Mouse (Mus musculus) intestine, embryonic 16.5 days (tissue): ENCODE measurements at regions not wholly inside any gene's neighbourhood (a gene's known extent, or its start where the extent isn't known, plus 50 kb on each side); places are given as distances from the start of the nearest gene placed in this dataset.

Experiments used
- ATAC-seq: fragments of 200-750 bp; cut with Nextera tagmentation; 2 replicates; pipeline ENCODE4 v1.8.0; 2017; ENCODE audit warnings: moderate TSS enrichment, moderate library complexity
- H3K27ac ChIP-seq: fragments of 300-500 bp; sonication (generic); 2 replicates; pipeline ENCODE4 v1.5.1; 2014; ENCODE audit warnings: mild to moderate bottlenecking, low read length
- H3K27me3 ChIP-seq: fragments of 300-500 bp; sonication (generic); replicated peaks from 2 replicates; pipeline ENCODE4 v1.6.1; 2014; ENCODE audit warnings: low read length, control low read depth, mixed read lengths; ENCODE audit not compliant: control insufficient read depth, insufficient read depth
- H3K36me3 ChIP-seq: fragments of 300-500 bp; sonication (generic); 2 replicates; pipeline ENCODE4 v1.6.1; 2014; ENCODE audit warnings: low read length, control low read depth; ENCODE audit not compliant: control insufficient read depth, insufficient read depth
- H3K4me1 ChIP-seq: fragments of 300-500 bp; sonication (generic); 2 replicates; pipeline ENCODE4 v1.6.1; 2014; ENCODE audit warnings: low read length, control low read depth, mixed read lengths; ENCODE audit not compliant: control insufficient read depth, insufficient read depth
- H3K4me2 ChIP-seq: fragments of 300-500 bp; sonication (generic); 2 replicates; pipeline ENCODE4 v1.6.1; 2014; ENCODE audit warnings: low read depth, low read length, control low read depth
- H3K4me3 ChIP-seq: fragments of 300-500 bp; sonication (generic); 2 replicates; pipeline ENCODE4 v1.5.1; 2014; ENCODE audit warnings: mild to moderate bottlenecking, low read length
- H3K9ac ChIP-seq: fragments of 300-500 bp; sonication (generic); 2 replicates; pipeline ENCODE4 v1.6.1; 2014; ENCODE audit warnings: low read depth, low read length
- H3K9me3 ChIP-seq: fragments of 300-500 bp; sonication (generic); 2 replicates; pipeline ENCODE4 v1.6.1; 2016; ENCODE audit warnings: low read length, control low read depth; ENCODE audit not compliant: control insufficient read depth
- WGBS: fragments of 180-500 bp; shearing (Covaris S2); extraction: QIAGEN DNeasy Blood & Tissue Kit; methylation state at CpG from one replicate; pipeline ENCODE4 v1.1.7; 2014; 5-methylcytosine and 5-hydroxymethylcytosine counted together

DNA sequence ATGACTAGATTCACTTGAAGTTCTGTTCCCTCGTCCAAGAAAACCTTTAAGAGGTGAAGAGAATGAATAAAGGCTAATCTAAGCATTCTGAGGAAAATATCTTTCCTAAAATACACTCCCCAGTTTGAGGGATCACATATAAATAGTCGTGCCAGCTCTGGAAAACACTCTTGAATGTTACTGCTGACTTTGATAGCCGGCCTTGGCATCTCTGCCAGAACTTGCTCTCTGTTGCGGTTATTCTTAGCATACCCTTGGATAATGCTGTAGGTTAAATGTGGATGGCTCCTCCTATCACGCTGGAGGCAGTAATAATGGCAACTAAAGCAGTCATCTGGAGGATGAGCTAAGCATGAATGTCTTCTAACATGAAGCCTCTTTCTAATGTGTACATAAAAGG, 363.6 kb upstream of the Adgrl2 start:
- WGBS = 85% methylated on average over 5 of the region's 5 CpGs
- no peak overlapping the region for H3K27ac ChIP-seq

GRCm38 (mm10) chr3:149352546-149352945, 362.2 kb upstream of the Adgrl2 start:
- Histone ChIP-seq H3K36me3 (no peaks in the 10 kb centered on the region), H3K9ac (no peak overlapping the region), H3K9me3 (no peaks in the 10 kb centered on the region), H3K4me3 (no peak overlapping the region), H3K27ac (no peak overlapping the region), H3K27me3 (no peaks in the 10 kb centered on the region), H3K4me2 (no peak overlapping the region), H3K4me1 (peaks cover 2% of the 10 kb centered on the region; the same call in 1 of the 2 replicates)
- WGBS = 55% methylated on average over 6 of the region's 6 CpGs
- ATAC-seq = no peak

More for the DNA sequence above, 363.6 kb upstream of the Adgrl2 start:
- Histone ChIP-seq H3K27me3 (no peaks in the 10 kb centered on the region), H3K4me3 (no peak overlapping the region), H3K36me3 (no peaks in the 10 kb centered on the region), H3K9ac (no peak overlapping the region), H3K4me2 (no peak overlapping the region), H3K4me1 (no peaks in the 10 kb centered on the region; the same call in 1 of the 2 replicates), H3K9me3 (no peaks in the 10 kb centered on the region)
- ATAC-seq = no peak

GRCm38 (mm10) chr3:149349731-149350130, 359.4 kb upstream of the Adgrl2 start:
- no peaks in the 10 kb centered on the region for H3K36me3 ChIP-seq
- WGBS = 58% methylated on average over 6 of the region's 6 CpGs
- ATAC-seq = no peak
- H3K4me1 ChIP-seq = peaks cover 6% of the 10 kb centered on the region
- no peak overlapping the region for H3K27ac ChIP-seq
- no peaks in the 10 kb centered on the region for H3K9me3 ChIP-seq
- no peak overlapping the region for H3K4me2 ChIP-seq
- H3K27me3 ChIP-seq = no peaks in the 10 kb centered on the region
- no peak overlapping the region for H3K4me3 ChIP-seq
- H3K9ac ChIP-seq = no peak overlapping the region

DNA sequence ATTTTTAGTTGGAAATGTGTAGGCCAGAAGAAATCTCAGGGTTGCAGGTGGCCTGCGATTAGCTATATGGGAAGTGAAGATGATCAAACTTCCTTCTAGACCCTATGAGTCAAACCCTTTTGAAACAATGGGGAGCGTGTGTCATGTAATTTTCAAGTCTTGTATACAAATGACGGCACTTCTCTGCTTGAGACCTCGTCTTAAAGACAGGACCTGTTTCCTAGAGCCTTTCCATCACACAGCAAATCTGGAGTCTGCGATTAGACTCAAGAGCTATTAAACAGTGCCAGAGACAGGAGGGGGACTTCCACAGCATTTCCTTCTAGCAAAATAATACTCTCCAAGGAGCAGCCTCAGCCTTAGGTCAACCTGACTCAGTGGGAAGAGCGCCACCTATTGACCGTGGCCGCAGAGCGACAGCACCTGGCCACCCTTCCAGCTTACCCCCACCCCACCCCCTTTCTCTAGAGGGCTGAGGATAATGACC, 358.9 kb upstream of the Adgrl2 start:
- Histone ChIP-seq H3K27ac (no peak overlapping the region), H3K4me1 (peaks cover 6% of the 10 kb centered on the region), H3K27me3 (no peaks in the 10 kb centered on the region), H3K4me2 (no peak overlapping the region), H3K9ac (no peak overlapping the region), H3K4me3 (no peak overlapping the region), H3K9me3 (no peaks in the 10 kb centered on the region), H3K36me3 (no peaks in the 10 kb centered on the region)
- peak; percentile 85 for ATAC-seq
- 30% methylated on average over 9 of the region's 9 CpGs for WGBS

DNA sequence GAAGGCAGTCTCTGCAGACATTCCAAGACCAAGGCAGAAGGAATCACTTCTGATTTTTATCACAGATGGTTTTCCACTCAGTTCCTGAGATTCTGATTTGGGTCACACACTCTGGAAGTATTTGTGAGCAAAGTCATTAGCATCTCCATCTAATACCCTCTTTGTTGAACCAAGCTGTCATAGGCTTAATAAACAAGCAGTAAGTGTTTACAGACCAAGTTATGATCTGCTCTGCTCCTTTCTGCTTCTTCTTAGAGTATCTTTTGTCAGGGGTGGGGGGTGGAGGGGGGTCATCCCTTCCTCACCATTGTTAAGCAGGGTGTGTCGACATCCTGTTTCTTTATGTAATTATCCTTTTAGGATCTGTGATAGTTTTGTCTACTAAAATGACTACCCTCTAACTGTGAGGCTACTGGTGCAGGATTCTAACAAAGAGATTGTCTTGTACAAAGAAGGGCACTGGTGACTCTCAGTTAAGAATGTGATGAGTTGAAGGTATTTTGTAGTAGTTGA, 358.2 kb upstream of the Adgrl2 start:
- H3K9me3 ChIP-seq = no peaks in the 10 kb centered on the region
- no peak overlapping the region for H3K9ac ChIP-seq
- H3K27ac ChIP-seq = peak overlapping the region; percentile 30; the same call in 1 of the 2 replicates
- H3K36me3 ChIP-seq = no peaks in the 10 kb centered on the region
- 51% methylated on average over 1 of the region's 1 CpGs for WGBS
- H3K4me1 ChIP-seq = peaks cover 6% of the 10 kb centered on the region
- no peak overlapping the region for H3K4me2 ChIP-seq
- ATAC-seq = peak; percentile 21; the same call in 1 of the 2 replicates
- H3K27me3 ChIP-seq = no peaks in the 10 kb centered on the region
- no peak overlapping the region for H3K4me3 ChIP-seq

DNA sequence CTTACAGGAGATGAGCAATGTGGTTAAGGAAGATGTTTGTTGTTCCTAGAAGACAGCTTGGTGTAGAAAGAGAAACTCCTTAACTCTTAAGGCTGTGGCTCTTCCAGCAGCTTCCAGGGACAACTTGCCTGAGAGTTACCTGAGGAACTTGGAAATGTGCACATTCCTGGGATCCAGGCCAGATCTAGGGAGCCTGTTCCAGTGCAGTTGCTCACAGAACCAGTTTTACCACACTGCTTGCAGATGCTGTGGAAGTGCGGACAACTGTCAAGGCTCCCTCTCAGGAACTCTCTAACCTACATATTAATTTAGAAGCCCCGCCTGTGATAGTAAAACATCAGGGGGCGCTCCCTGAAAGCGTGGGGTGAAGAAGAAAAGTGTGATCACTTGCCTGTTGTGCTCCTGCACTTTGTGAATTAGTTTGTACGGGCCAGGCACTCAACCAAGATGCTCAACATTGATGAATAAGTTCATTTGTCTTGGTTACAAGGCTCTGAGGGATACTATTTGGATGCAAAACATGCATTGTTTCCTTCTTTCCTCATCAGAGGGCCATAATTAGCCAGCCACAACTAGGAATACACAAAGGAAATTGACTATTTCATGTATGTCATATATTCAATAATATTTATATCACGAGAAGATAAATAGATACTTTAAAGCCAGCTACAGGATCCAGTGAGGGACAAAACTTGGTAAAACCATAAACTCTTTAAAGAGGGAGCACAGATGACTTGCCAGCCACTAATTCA, 357.1 kb upstream of the Adgrl2 start:
- H3K36me3 ChIP-seq = no peaks in the 10 kb centered on the region
- WGBS = 46% methylated on average over 6 of the region's 6 CpGs

GRCm38 (mm10) chr3:149342511-149342910, 352.2 kb upstream of the Adgrl2 start:
- Histone ChIP-seq H3K27me3 (no peaks in the 10 kb centered on the region), H3K4me2 (no peak overlapping the region), H3K9ac (no peak overlapping the region), H3K4me3 (no peak overlapping the region), H3K9me3 (no peaks in the 10 kb centered on the region), H3K4me1 (peaks cover 3% of the 10 kb centered on the region; the same call in 1 of the 2 replicates), H3K36me3 (no peaks in the 10 kb centered on the region), H3K27ac (no peak overlapping the region)
- ATAC-seq = no peak
- WGBS = 71% methylated on average over 6 of the region's 6 CpGs

More for the DNA sequence above, 357.1 kb upstream of the Adgrl2 start:
- Histone ChIP-seq H3K4me3 (no peak overlapping the region), H3K9ac (no peak overlapping the region), H3K27me3 (no peaks in the 10 kb centered on the region), H3K4me1 (peaks cover 6% of the 10 kb centered on the region), H3K4me2 (no peak overlapping the region), H3K27ac (no peak overlapping the region), H3K9me3 (no peaks in the 10 kb centered on the region)
- peak; percentile 30; the same call in 1 of the 2 replicates for ATAC-seq

DNA sequence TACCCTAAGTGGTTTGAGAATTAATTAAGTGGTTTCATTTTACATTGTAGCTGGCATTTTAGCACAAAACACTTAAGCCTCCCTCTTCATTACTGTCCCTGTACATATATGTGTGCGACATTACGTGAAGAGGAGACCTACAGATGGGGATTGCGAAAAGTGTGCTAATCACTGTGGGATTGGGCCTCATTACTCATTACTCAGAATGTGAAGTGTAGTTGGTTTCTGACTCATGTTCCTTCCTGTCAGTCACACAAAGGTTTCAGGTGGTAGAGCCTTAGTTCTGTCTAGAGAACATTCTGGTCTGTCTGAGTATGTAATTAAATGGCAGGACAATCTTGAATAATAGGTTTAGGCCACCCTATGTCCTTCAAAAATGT, 349.0 kb upstream of the Adgrl2 start:
- ATAC-seq = peak; percentile 38; the same call in 1 of the 2 replicates
- Histone ChIP-seq H3K36me3 (no peaks in the 10 kb centered on the region), H3K27me3 (no peaks in the 10 kb centered on the region), H3K4me3 (no peak overlapping the region), H3K9ac (no peak overlapping the region), H3K9me3 (no peaks in the 10 kb centered on the region), H3K27ac (no peak overlapping the region), H3K4me2 (no peak overlapping the region), H3K4me1 (no peaks in the 10 kb centered on the region)
- 85% methylated on average over 3 of the region's 3 CpGs for WGBS

DNA sequence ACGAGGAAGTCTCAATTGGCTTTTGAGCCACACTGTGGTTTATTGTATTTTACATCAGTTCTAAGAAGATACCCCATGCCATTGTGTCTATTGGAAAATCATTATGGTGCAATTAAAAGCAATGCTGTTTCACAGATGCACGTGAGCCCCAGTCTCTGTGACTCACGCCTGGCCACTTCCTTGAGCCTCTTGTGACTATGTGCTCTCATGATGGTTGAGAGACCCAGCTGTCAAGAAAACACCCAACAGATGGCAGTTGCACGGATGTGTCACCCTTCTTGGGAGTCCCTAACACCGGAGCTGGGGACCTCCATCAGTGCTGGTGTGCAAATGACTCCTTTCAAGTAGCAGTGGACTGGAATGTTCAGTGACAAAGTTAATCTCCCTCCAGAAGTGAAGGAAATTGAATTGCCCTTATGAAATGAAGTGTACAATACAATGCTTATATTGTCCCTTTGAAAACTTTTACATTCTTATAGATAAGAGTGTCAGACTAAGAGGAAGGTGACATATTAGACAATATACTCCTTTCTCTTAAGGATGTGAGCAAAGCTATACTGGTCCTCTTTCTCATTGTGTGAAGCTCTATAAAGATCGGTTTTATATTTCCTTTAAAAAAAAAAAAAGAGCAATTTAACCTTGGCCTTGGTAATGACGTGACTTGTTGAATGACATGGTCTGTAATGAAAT, 348.5 kb upstream of the Adgrl2 start:
- Histone ChIP-seq H3K9me3 (no peaks in the 10 kb centered on the region), H3K4me1 (no peaks in the 10 kb centered on the region), H3K4me3 (no peak overlapping the region), H3K27ac (no peak overlapping the region), H3K9ac (no peak overlapping the region), H3K4me2 (no peak overlapping the region), H3K27me3 (no peaks in the 10 kb centered on the region), H3K36me3 (no peaks in the 10 kb centered on the region)
- ATAC-seq = peak; percentile 74
- WGBS = 56% methylated on average over 7 of the region's 7 CpGs
